Mouse (Mus musculus) hindbrain, embryonic 11.5 days (tissue): Measurements from ENCODE around the gene Mrps11. TPM values are rescaled to one million over a fixed set of nuclear protein-coding genes. Genes with fewer than 3 reads are reported as not detected.
A peak's percentile ranks its signal among the peaks of the same experiment; 100 is the strongest.

Source experiments
- ATAC-seq: fragments of 200-750 bp; cut with Nextera tagmentation; 2 replicates; pipeline ENCODE4 v1.8.0; 2017; ENCODE audit warnings: mild to moderate bottlenecking, moderate TSS enrichment, moderate library complexity; ENCODE audit not compliant: low FRiP score
- DNase-seq: peaks from one replicate; pipeline ENCODE4 v3.0.0-alpha.2; 2015; ENCODE audit warnings: low spot score
- H3K27ac ChIP-seq: fragments of 300-500 bp; sonication (generic); 2 replicates; pipeline ENCODE4 v1.5.1; 2014; ENCODE audit warnings: mild to moderate bottlenecking, low read depth, low read length
- H3K27me3 ChIP-seq: fragments of 300-500 bp; sonication (generic); 2 replicates; pipeline ENCODE4 v1.6.1; 2014; ENCODE audit warnings: mild to moderate bottlenecking, low read length, moderate library complexity, mixed read lengths; ENCODE audit not compliant: control insufficient read depth, insufficient read depth
- H3K36me3 ChIP-seq: fragments of 300-500 bp; sonication (generic); 2 replicates; pipeline ENCODE4 v1.6.1; 2014; ENCODE audit warnings: mild to moderate bottlenecking, low read length, moderate library complexity, mixed read lengths; ENCODE audit not compliant: control insufficient read depth, insufficient read depth
- H3K4me1 ChIP-seq: fragments of 300-500 bp; sonication (generic); replicated peaks from 2 replicates; pipeline ENCODE4 v1.6.1; 2014; ENCODE audit warnings: low read length, mixed read lengths; ENCODE audit not compliant: control insufficient read depth, insufficient read depth
- H3K4me2 ChIP-seq: fragments of 300-500 bp; sonication (generic); replicated peaks from 2 replicates; pipeline ENCODE4 v1.6.1; 2014; ENCODE audit warnings: mild to moderate bottlenecking, low read depth, low read length
- H3K4me3 ChIP-seq: fragments of 300-500 bp; sonication (generic); 2 replicates; pipeline ENCODE4 v1.5.1; 2014; ENCODE audit warnings: low read depth, low read length
- H3K9ac ChIP-seq: fragments of 300-500 bp; sonication (generic); 2 replicates; pipeline ENCODE4 v1.6.1; 2014; ENCODE audit warnings: low read depth, low read length
- H3K9me3 ChIP-seq: fragments of 300-500 bp; sonication (generic); 2 replicates; pipeline ENCODE4 v1.6.1; 2016; ENCODE audit warnings: low read length; ENCODE audit not compliant: control insufficient read depth
- WGBS: fragments of 180-500 bp; shearing (Covaris S2); extraction: QIAGEN DNeasy Blood & Tissue Kit; methylation state at CpG from one replicate; pipeline ENCODE4 v1.1.7; 2014; 5-methylcytosine and 5-hydroxymethylcytosine counted together
- polyA plus RNA-seq: library from polyadenylated mRNA; unstranded; fragments of >200 nt; fragmentation: Nextera tagmentation; extraction: Ambion mirVana; gene quantifications from 2 replicates; pipeline ENCODE4 v1.2.1, GENCODE M21; 2014

Mrps11 gene
- polyA plus RNA-seq, 1 experiment from 2014 or later, result 81.2 TPM

- Histone ChIP-seq H3K27me3 (no peaks in the 10 kb centered on the region), H3K27ac (no peak overlapping the region), H3K4me3 (no peak overlapping the region), H3K4me2 (no peak overlapping the region), H3K36me3 (no peaks in the 10 kb centered on the region), H3K4me1 (no peaks in the 10 kb centered on the region), H3K9ac (no peak overlapping the region), H3K9me3 (no peaks in the 10 kb centered on the region)
- 93% methylated on average over 3 of the region's 3 CpGs for WGBS
- DNase-seq (no peak), ATAC-seq (no peak)
Observed at GRCm38 (mm10) chr7:78763801-78764200, 19.1 kb upstream of the Mrps11 start.

- 80% methylated on average over 5 of the region's 5 CpGs for WGBS
- no peak overlapping the region for H3K4me3 ChIP-seq
- no peaks in the 10 kb centered on the region for H3K9me3 ChIP-seq
- H3K36me3 ChIP-seq, result no peaks in the 10 kb centered on the region
- no peak overlapping the region for H3K4me2 ChIP-seq
- ATAC-seq (no peak), DNase-seq (no peak)
- H3K27ac ChIP-seq, result no peak overlapping the region
- H3K27me3 ChIP-seq, result no peaks in the 10 kb centered on the region
- no peaks in the 10 kb centered on the region for H3K4me1 ChIP-seq
- H3K9ac ChIP-seq, result no peak overlapping the region
Observed at GRCm38 (mm10) chr7:78765215-78765631, 17.7 kb upstream of the Mrps11 start.

GRCm38 (mm10) chr7:78766019-78766683, 16.8 kb upstream of the Mrps11 start:
- WGBS, result 25% methylated on average over 18 of the region's 18 CpGs
- peak; percentile 82 for ATAC-seq
- H3K4me2 ChIP-seq, result no peak overlapping the region

GRCm38 (mm10) chr7:78767929-78768531, 14.9 kb upstream of the Mrps11 start:
- Histone ChIP-seq H3K4me3 (no peak overlapping the region), H3K9me3 (no peaks in the 10 kb centered on the region), H3K27ac (no peak overlapping the region), H3K4me1 (no peaks in the 10 kb centered on the region), H3K4me2 (no peak overlapping the region), H3K36me3 (no peaks in the 10 kb centered on the region), H3K27me3 (no peaks in the 10 kb centered on the region), H3K9ac (no peak overlapping the region)
- ATAC-seq (no peak), DNase-seq (no peak)
- 89% methylated on average over 12 of the region's 12 CpGs for WGBS

More at GRCm38 (mm10) chr7:78766019-78766683, 16.8 kb upstream of the Mrps11 start:
- Histone ChIP-seq H3K36me3 (no peaks in the 10 kb centered on the region), H3K9me3 (no peaks in the 10 kb centered on the region), H3K9ac (no peak overlapping the region), H3K4me3 (no peak overlapping the region), H3K27ac (no peak overlapping the region), H3K27me3 (no peaks in the 10 kb centered on the region), H3K4me1 (no peaks in the 10 kb centered on the region)
- peak; percentile 93 for DNase-seq

DNA sequence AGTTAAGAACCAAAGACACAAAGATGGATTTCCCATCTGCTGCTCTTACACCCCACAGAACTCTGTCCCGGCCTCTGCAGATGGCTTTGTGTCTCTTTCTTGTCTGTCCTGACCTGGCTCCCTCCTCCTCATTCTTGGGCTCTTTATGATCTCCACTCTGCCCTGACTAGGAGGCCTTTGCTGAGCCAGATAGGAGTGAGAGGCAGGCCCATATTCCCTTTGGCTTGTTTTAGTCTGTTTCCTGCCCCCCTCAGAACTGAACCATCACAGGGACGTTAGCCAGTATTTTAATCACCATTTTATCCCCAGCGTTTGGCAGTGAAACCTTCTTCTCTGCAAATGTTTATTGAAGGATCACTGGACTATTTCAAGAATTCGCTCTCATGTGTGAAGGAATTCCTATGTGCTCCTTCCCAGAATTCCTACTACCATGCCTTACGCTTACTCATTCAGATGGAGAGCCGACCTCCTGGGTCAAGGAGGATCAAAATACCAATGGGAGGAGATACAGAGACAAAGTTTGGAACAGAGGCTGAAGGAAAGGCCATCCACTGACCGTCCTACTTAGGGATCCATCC, 13.8 kb upstream of the Mrps11 start:
- Histone ChIP-seq H3K27ac (no peak overlapping the region), H3K9ac (no peak overlapping the region), H3K4me3 (no peak overlapping the region), H3K4me2 (no peak overlapping the region), H3K9me3 (no peaks in the 10 kb centered on the region), H3K36me3 (no peaks in the 10 kb centered on the region), H3K4me1 (no peaks in the 10 kb centered on the region), H3K27me3 (no peaks in the 10 kb centered on the region)
- ATAC-seq, result no peak
- DNase-seq, result no peak
- 74% methylated on average over 7 of the region's 7 CpGs for WGBS

DNA sequence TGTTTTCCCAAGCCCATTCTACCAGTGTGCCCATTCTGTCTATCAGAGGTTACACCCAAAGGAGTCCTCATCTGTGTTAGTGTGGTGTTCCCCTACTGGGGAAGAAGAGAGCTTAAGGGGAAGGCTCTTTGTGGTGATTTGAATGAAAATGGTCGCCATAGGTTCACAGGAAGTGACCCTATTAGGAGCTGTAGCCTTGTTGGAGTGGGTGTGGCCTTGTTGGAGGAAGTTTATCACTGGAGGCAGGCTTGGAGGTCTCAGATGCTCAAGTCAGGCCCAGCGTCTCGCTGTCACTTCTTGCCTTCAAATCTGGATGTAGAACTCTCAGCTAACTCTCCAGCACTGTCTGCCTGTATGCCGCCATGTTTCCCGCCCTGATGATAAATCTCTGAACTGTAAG, 12.0 kb upstream of the Mrps11 start:
- Histone ChIP-seq H3K4me2 (no peak overlapping the region), H3K27me3 (no peaks in the 10 kb centered on the region), H3K9ac (no peak overlapping the region), H3K4me3 (no peak overlapping the region), H3K9me3 (no peaks in the 10 kb centered on the region), H3K27ac (no peak overlapping the region), H3K4me1 (no peaks in the 10 kb centered on the region), H3K36me3 (0 out of 2 replicates have a peak, but pooled peaks cover 4% of the 10 kb centered on the region)
- WGBS, result 83% methylated on average over 5 of the region's 5 CpGs
- ATAC-seq (no peak), DNase-seq (no peak)

- no peaks in the 10 kb centered on the region for H3K4me1 ChIP-seq
- H3K27me3 ChIP-seq, result no peaks in the 10 kb centered on the region
- H3K27ac ChIP-seq, result no peak overlapping the region
- H3K9ac ChIP-seq, result no peak overlapping the region
- DNase-seq (no peak), ATAC-seq (no peak)
- H3K36me3 ChIP-seq, result 0 out of 2 replicates have a peak, but pooled peaks cover 4% of the 10 kb centered on the region
- no peak overlapping the region for H3K4me2 ChIP-seq
- no peaks in the 10 kb centered on the region for H3K9me3 ChIP-seq
- WGBS, result 93% methylated on average over 5 of the region's 5 CpGs
- no peak overlapping the region for H3K4me3 ChIP-seq
Observed at GRCm38 (mm10) chr7:78778741-78779140, 4.2 kb upstream of the Mrps11 start.

- Histone ChIP-seq H3K27ac (no peak overlapping the region), H3K4me2 (no peak overlapping the region), H3K36me3 (no peaks in the 10 kb centered on the region), H3K4me1 (no peaks in the 10 kb centered on the region), H3K4me3 (no peak overlapping the region), H3K9ac (no peak overlapping the region), H3K27me3 (no peaks in the 10 kb centered on the region), H3K9me3 (no peaks in the 10 kb centered on the region)
- DNase-seq, result no peak
- WGBS, result 78% methylated on average over 5 of the region's 5 CpGs
- no peak for ATAC-seq
Observed at GRCm38 (mm10) chr7:78785906-78786305, 3.0 kb downstream of the Mrps11 start.
